Mouse (Mus musculus): ENCODE data around the gene 1700016H13Rik.

Gene 1700016H13Rik

GRCm38 (mm10) chr5:103603115-103603893 lies 52.5 kb downstream of the 1700016H13Rik start:
- no peak for DNase-seq

DNA sequence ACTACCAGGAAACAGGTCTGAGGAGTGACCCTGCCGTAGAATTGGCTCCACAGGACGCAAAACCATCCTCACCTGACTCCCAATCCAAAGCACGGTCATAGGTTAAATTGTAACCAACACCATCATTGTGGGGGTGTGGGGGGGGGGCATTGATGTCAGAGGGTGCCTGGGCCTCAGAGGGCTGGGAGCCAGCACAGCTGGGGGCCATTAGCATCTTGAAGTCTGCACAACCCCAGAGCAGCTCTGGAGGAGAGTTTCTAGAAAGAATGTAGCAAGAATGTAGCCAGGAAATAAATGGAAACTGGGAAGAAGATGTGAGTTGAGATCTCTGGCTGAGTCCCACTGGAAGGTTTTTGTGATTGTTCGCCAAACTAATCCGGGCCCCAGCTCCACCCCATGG lies 56.9 kb downstream of the 1700016H13Rik start:
- peak; percentile 29 to 45 for DNase-seq

DNA sequence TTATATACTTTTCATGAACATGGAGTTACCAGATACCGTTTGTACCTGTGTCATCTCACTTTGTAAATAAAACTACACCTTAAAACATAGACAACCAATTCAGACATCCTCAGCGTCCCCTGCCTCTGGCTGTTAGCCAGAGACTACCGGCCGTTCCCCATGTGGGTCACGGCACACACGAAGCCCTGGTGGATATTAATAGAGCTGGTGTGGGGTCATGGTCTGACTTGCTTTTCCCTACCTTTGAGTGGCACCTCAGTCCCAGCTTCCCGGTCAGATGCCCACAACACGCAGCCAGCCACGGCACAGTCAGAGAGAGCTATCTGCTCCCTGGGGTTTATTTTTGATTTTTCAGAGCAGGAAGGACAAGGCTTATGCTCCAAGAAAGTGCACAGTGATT lies 57.5 kb downstream of the 1700016H13Rik start:
- DNase-seq, result no peak

Data from kidney, postnatal 4 days (tissue).